Mouse (Mus musculus) kidney, postnatal 36 days (tissue): ENCODE data around the gene Mgme1.

ENCODE experiments used
- DNase-seq, 2 experiments: peaks; one replicate each; pipeline ENCODE4 v3.0.0; 2021 to 2022; ENCODE audit warnings: mixed read lengths in 2 of 2

Gene Mgme1

GRCm38 (mm10) chr2:144308561-144308960 lies 38.1 kb downstream of the Mgme1 start:
- peak; percentile 84 to 87 for DNase-seq

GRCm38 (mm10) chr2:144310273-144310672 lies 39.8 kb downstream of the Mgme1 start:
- no peak for DNase-seq

GRCm38 (mm10) chr2:144311372-144311771 lies 40.9 kb downstream of the Mgme1 start:
- no peak for DNase-seq

GRCm38 (mm10) chr2:144324218-144324617 lies 53.8 kb downstream of the Mgme1 start:
- DNase-seq: no peak

GRCm38 (mm10) chr2:144329451-144329850 lies 59.0 kb downstream of the Mgme1 start:
- no peak for DNase-seq

- peak in 1 of 2 experiments; percentile 22 for DNase-seq
Observed at GRCm38 (mm10) chr2:144329937-144330336, 59.5 kb downstream of the Mgme1 start.

- peak; percentile 13 to 28 for DNase-seq
Observed at GRCm38 (mm10) chr2:144330352-144330959, 60.0 kb downstream of the Mgme1 start.
